Mouse (Mus musculus) thymus, adult 2 months (tissue): ENCODE measurements at regions not wholly inside any gene's neighbourhood (a gene's known extent, or its start where the extent isn't known, plus 50 kb on each side); places are given as distances from the start of the nearest gene placed in this dataset.

Experiments used
- CTCF ChIP-seq: fragments of 200-500 bp; IDR thresholded peaks from 2 replicates; pipeline ENCODE4 v1.5.1; 2012; ENCODE audit warnings: mild to moderate bottlenecking, control low read depth, low read length, moderate library complexity, borderline replicate concordance; ENCODE audit not compliant: control insufficient read depth, poor library complexity, insufficient read depth; ENCODE audit errors: extremely low read depth
- POLR2A ChIP-seq: fragments of 200-500 bp; IDR thresholded peaks from 2 replicates; pipeline ENCODE4 v1.6.1; 2012; ENCODE audit warnings: mild to moderate bottlenecking, low read length, control low read depth, moderate library complexity; ENCODE audit not compliant: control insufficient read depth, poor library complexity, insufficient read depth; ENCODE audit errors: extremely low read depth

DNA sequence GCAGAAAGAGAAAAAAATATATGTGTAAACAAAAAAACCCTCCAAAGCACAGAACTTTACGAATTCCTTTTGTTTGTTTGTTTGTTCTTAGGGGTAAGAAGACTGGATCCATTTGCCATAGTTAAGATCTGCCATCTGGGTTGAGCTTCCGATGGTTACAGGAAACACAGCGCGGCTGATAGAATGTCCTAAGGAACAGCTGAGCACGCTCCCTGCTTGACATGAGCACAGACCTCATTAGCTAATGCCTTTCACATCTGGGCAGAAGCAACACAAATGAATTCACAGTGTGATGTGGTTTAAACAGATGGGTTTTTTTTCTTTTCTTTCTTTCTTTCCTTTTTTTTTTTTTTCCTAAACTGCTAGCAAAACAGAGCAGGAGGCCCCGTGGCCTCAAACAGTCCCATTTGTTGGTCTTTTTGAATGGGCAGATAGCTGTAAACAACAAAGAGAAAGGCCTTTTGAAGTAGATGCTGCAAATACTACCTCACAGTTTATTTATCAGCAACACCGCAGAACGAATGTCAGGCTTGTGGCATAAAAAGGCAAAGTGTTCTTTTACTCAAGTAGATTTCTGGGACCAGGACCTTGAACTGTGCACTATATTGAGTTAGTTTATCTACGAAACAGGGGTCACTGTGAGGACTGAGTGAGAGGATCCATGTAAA lies 61.0 kb upstream of the Raph1 start:
- TF ChIP-seq CTCF = no peak
- no peak for TF ChIP-seq POLR2A
